ENCODE assay signal across 7 mouse cellular contexts in genomic region chr3:121814877-121815548, GRCm38 (mm10). TPM values are rescaled to one million over a fixed set of nuclear protein-coding genes. Genes with fewer than 3 reads are reported as not detected.
DNase-seq lines count a peak whose midpoint lies in the region; ATAC-seq and TF ChIP-seq lines count a peak whose summit lies in the region.

Gene Abcd3 (minus strand): TSS chr3:121815302.

- H3K9me3 ChIP-seq in embryonic facial prominence, embryonic 11.5 days (replicated peaks; ENCODE audit: control insufficient read depth, low read length), result no peaks in the 10 kb centered on the region
- H3K9me3 ChIP-seq in limb, embryonic 12.5 days, result no peaks in the 10 kb centered on the region
- H3K9me3 ChIP-seq in midbrain, embryonic 15.5 days, result no peaks in the 10 kb centered on the region

- WGBS in embryonic facial prominence, embryonic 11.5 days, result under 1% methylated on average over 84 of the region's 99 CpGs
- WGBS in kidney, adult 2 months, result under 1% methylated on average over 98 of the region's 99 CpGs
- WGBS in limb, embryonic 12.5 days, result under 1% methylated on average over 97 of the region's 99 CpGs
- under 1% methylated on average over 94 of the region's 99 CpGs for WGBS in midbrain, embryonic 15.5 days
- WGBS in spleen, adult 2 months, result under 1% methylated on average over 90 of the region's 99 CpGs

- H3K4me2 ChIP-seq in embryonic facial prominence, embryonic 11.5 days (ENCODE audit: low read depth, low read length), result peak within 1 kb of the TSS; percentile 70
- H3K4me2 ChIP-seq in limb, embryonic 12.5 days, result peak within 1 kb of the TSS; percentile 69
- peak within 1 kb of the TSS; percentile 82 for H3K4me2 ChIP-seq in midbrain, embryonic 15.5 days

- H3K9ac ChIP-seq in embryonic facial prominence, embryonic 11.5 days (replicated peaks; ENCODE audit: low read length), result peak within 1 kb of the TSS; percentile 91
- H3K9ac ChIP-seq in limb, embryonic 12.5 days (replicated peaks), result peak within 1 kb of the TSS; percentile 91
- H3K9ac ChIP-seq in midbrain, embryonic 15.5 days, result peak within 1 kb of the TSS; percentile 97

- no peaks in the 10 kb centered on the region for H3K4me1 ChIP-seq in embryonic facial prominence, embryonic 11.5 days (ENCODE audit: control insufficient read depth, insufficient read depth, low read length)
- peaks cover 14% of the 10 kb centered on the region; the same call in 1 of the 2 replicates for H3K4me1 ChIP-seq in kidney, adult 2 months (ENCODE audit: control insufficient read depth, insufficient read depth, low read length)
- H3K4me1 ChIP-seq in limb, embryonic 12.5 days (replicated peaks), result peaks cover 18% of the 10 kb centered on the region
- H3K4me1 ChIP-seq in midbrain, embryonic 15.5 days, result peaks cover 26% of the 10 kb centered on the region
- H3K4me1 ChIP-seq in spleen, adult 2 months (ENCODE audit: control insufficient read depth, insufficient read depth, insufficient read length), result 0 out of 2 replicates have a peak, but pooled peaks cover 3% of the 10 kb centered on the region

- H3K36me3 ChIP-seq in embryonic facial prominence, embryonic 11.5 days (replicated peaks; ENCODE audit: control insufficient read depth, insufficient read depth, low read depth, low read length), result no peaks in the 10 kb centered on the region
- H3K36me3 ChIP-seq in kidney, adult 2 months (ENCODE audit: control insufficient read depth, insufficient read depth, low read length), result no peaks in the 10 kb centered on the region
- H3K36me3 ChIP-seq in limb, embryonic 12.5 days, result no peaks in the 10 kb centered on the region
- H3K36me3 ChIP-seq in midbrain, embryonic 15.5 days (replicated peaks), result no peaks in the 10 kb centered on the region
- H3K36me3 ChIP-seq in spleen, adult 2 months (ENCODE audit: control insufficient read depth, insufficient read depth, low read length), result no peaks in the 10 kb centered on the region

- peak; percentile 82 for TF ChIP-seq POLR2A in kidney, adult 2 months (IDR thresholded peaks at IDR 0.05; ENCODE audit: low read depth, low read length)
- TF ChIP-seq POLR2A in spleen, adult 2 months (IDR thresholded peaks at IDR 0.05; ENCODE audit: low read depth, low read length), result peak; percentile 26

- H3K27me3 ChIP-seq in embryonic facial prominence, embryonic 11.5 days (ENCODE audit: control insufficient read depth, insufficient read depth, low read length), result no peaks in the 10 kb centered on the region
- no peaks in the 10 kb centered on the region for H3K27me3 ChIP-seq in kidney, adult 2 months (replicated peaks; ENCODE audit: control insufficient read depth, insufficient read depth, low read length)
- no peaks in the 10 kb centered on the region for H3K27me3 ChIP-seq in limb, embryonic 12.5 days
- no peaks in the 10 kb centered on the region for H3K27me3 ChIP-seq in midbrain, embryonic 15.5 days (replicated peaks)
- no peaks in the 10 kb centered on the region for H3K27me3 ChIP-seq in spleen, adult 2 months (ENCODE audit: control insufficient read depth, insufficient read depth, low read length)

- TF ChIP-seq CTCF in kidney, adult 2 months (conservative IDR thresholded peaks at IDR 0.05; ENCODE audit: insufficient read depth, insufficient read length, low read depth, low read length), result no peak
- TF ChIP-seq CTCF in spleen, adult 2 months (IDR thresholded peaks at IDR 0.05; ENCODE audit: extremely low read depth, insufficient read depth, insufficient read length, insufficient replicate concordance), result no peak

- H3K4me3 ChIP-seq in embryonic facial prominence, embryonic 11.5 days (ENCODE audit: low read depth, low read length), result peak within 1 kb of the TSS; percentile 86
- peak within 1 kb of the TSS; percentile 96 for H3K4me3 ChIP-seq in kidney, adult 2 months (ENCODE audit: insufficient read depth, low read depth, low read length)
- H3K4me3 ChIP-seq in limb, embryonic 12.5 days (replicated peaks), result peak within 1 kb of the TSS; percentile 86
- H3K4me3 ChIP-seq in midbrain, embryonic 15.5 days, result peak within 1 kb of the TSS; percentile 98
- peak within 1 kb of the TSS; percentile 71 for H3K4me3 ChIP-seq in spleen, adult 2 months (ENCODE audit: extremely low read depth, insufficient read depth, insufficient read length)

- peak; percentile 93 for DNase-seq in adrenal gland, postnatal 14 days
- DNase-seq in embryonic facial prominence, embryonic 11.5 days (ENCODE audit: low spot score), result peak; percentile 97
- peak; percentile 90 to 92 for DNase-seq in heart, adult 18-20 months
- DNase-seq in kidney, adult 2 months, result peak; percentile 93
- peak; percentile 21 to 73 for DNase-seq in spleen, adult 2 months (ENCODE audit: low read depth in 1 of 2, low spot score in 2 of 2)

- ATAC-seq in embryonic facial prominence, embryonic 11.5 days (replicated peaks; ENCODE audit: insufficient number of reproducible peaks, low FRiP score, low TSS enrichment, low read depth), result peak; percentile 90
- peak; percentile 93 for ATAC-seq in limb, embryonic 12.5 days (ENCODE audit: insufficient number of reproducible peaks, insufficient read depth, low FRiP score, low TSS enrichment, low read depth)
- peak; percentile 95 for ATAC-seq in midbrain, embryonic 15.5 days (replicated peaks)

- H3K27ac ChIP-seq in embryonic facial prominence, embryonic 11.5 days (replicated peaks; ENCODE audit: low read depth, low read length), result peak within 1 kb of the TSS; percentile 94
- peak within 1 kb of the TSS; percentile 98 for H3K27ac ChIP-seq in kidney, adult 2 months (ENCODE audit: insufficient read depth, low read depth, low read length)
- peak within 1 kb of the TSS; percentile 98 for H3K27ac ChIP-seq in limb, embryonic 12.5 days
- H3K27ac ChIP-seq in midbrain, embryonic 15.5 days, result peak within 1 kb of the TSS; percentile 99
- peak within 1 kb of the TSS; percentile 70 for H3K27ac ChIP-seq in spleen, adult 2 months (ENCODE audit: insufficient read depth, low read length)

RNA-seq across cellular contexts. Expression of gene Abcd3, which starts in this region (rescaled TPM):
- 137 and 169 TPM in 2 replicates for total RNA-seq in adrenal gland, postnatal 14 days (2021)
- polyA plus RNA-seq in embryonic facial prominence, embryonic 11.5 days (2014; fragmentation: Nextera tagmentation; extraction: Ambion mirVana), result 55.7 and 56.4 TPM in 2 replicates
- 10 to 100 TPM; 78.1 to 93.1 TPM for total RNA-seq in heart, adult 18-20 months (2021)
- 25.5 and 48.2 TPM in 2 replicates for polyA plus RNA-seq in kidney, adult 2 months (2012; rRNA removed)
- polyA plus RNA-seq in limb, embryonic 12.5 days (2016; fragmentation: Nextera tagmentation; extraction: Ambion mirVana), result 55.3 and 58.1 TPM in 2 replicates
- polyA plus RNA-seq in midbrain, embryonic 15.5 days (2015; fragmentation: Nextera tagmentation; extraction: Ambion mirVana), result 65.6 and 70.8 TPM in 2 replicates
- polyA plus RNA-seq in spleen, adult 2 months (2012; rRNA removed), result 1.4 and 1.7 TPM in 2 replicates

Comparison
In these comparisons a context has a peak if more than half of its experiments do, and no peak if none do; other contexts are left out.
1. Peak in every context shown above with its lines: DNase-seq, ATAC-seq, H3K4me3 ChIP-seq and H3K27ac ChIP-seq.
2. DNase-seq: peak in every context shown above with its lines; median percentile 97 in embryonic facial prominence, embryonic 11.5 days; 93 in adrenal gland, postnatal 14 days; 93 in kidney, adult 2 months; 91 in heart, adult 18-20 months; 47 in spleen, adult 2 months.